30 mouse cellular contexts compared by ENCODE assay signal in genomic region chr5:101945731-101946130, GRCm38 (mm10).
A peak's percentile ranks its signal among the peaks of the same experiment; 100 is the strongest.
DNase-seq lines count a peak whose midpoint lies in the region; ATAC-seq lines count a peak whose summit lies in the region.
"Had no signal": no experiment of that assay in that cellular context is flagged by ENCODE, and none has a peak within 500 bp of the region (broad histone marks: within the 10 kb centered on the region; RNA-seq: fewer than 3 reads in every experiment).

No protein-coding gene starts in this region.

- no peak overlapping the region for H3K27ac ChIP-seq in heart, embryonic 16.5 days (ENCODE audit: low read length)
- H3K27ac ChIP-seq: embryonic facial prominence, embryonic 13.5 days; embryonic facial prominence, embryonic 15.5 days; forebrain, embryonic 10.5 days; forebrain, embryonic 12.5 days had no signal

- H3K4me3 ChIP-seq in heart, embryonic 16.5 days (ENCODE audit: low read length) = no peak overlapping the region
- H3K4me3 ChIP-seq: embryonic facial prominence, embryonic 13.5 days; embryonic facial prominence, embryonic 15.5 days; erythroblast, embryonic 14.5 days; forebrain, embryonic 10.5 days; forebrain, embryonic 12.5 days had no signal

- H3K9me3 ChIP-seq in heart, embryonic 16.5 days (replicated peaks; ENCODE audit: control insufficient read depth, low read length) = no peaks in the 10 kb centered on the region
- H3K9me3 ChIP-seq: embryonic facial prominence, embryonic 13.5 days; embryonic facial prominence, embryonic 15.5 days; forebrain, embryonic 10.5 days; forebrain, embryonic 12.5 days had no signal

- 69% methylated on average over 5 of the region's 5 CpGs for WGBS in heart, embryonic 16.5 days

- 0 out of 2 replicates have a peak, but pooled peaks have one; percentile 45 for ATAC-seq in heart, embryonic 16.5 days (replicated peaks; ENCODE audit: extremely low read depth, insufficient read depth, low FRiP score)
- ATAC-seq: activated CD4-positive, CD25-positive, alpha-beta regulatory T cell, adult 4 months; CD4-positive, CD25-positive, alpha-beta regulatory T cell, adult 4 months; forebrain, embryonic 14.5 days; Patski had no signal

- peak; percentile 63 for DNase-seq in gastrocnemius, adult 18-20 months (ENCODE audit: low spot score)
- DNase-seq in gastrocnemius, postnatal 10 days = no peak
- DNase-seq in gastrocnemius, adult 8-10 months (ENCODE audit: low spot score in 2 of 2) = peak; percentile 23 to 40
- DNase-seq in gastrocnemius, postnatal 4 days (ENCODE audit: low spot score in 2 of 2) = no peak
- no peak for DNase-seq in heart, postnatal 10 days
- DNase-seq in skeletal muscle tissue, adult 2 months (ENCODE audit: low read depth, low spot score) = peak; percentile 51
- DNase-seq in adrenal gland, adult (ENCODE audit: inconsistent age in 2 of 2, low spot score in 1 of 2) = no peak
- DNase-seq: adrenal gland, adult 2 months; adrenal gland, postnatal 10 days; adrenal gland, postnatal 25 days; B cell, adult 2 months; cerebellum, adult 11 months; cerebellum, adult 18-20 months; cerebellum, adult 8-10 months; cerebellum, adult 9-11 months; cerebellum, postnatal 14 days; cerebellum, postnatal 36 days; embryo, embryonic 11 days had no signal

- H3K27me3 ChIP-seq in heart, embryonic 16.5 days (ENCODE audit: control insufficient read depth, insufficient read depth, low read length) = no peaks in the 10 kb centered on the region
- H3K27me3 ChIP-seq: CH12.LX; embryonic facial prominence, embryonic 13.5 days; embryonic facial prominence, embryonic 15.5 days; forebrain, embryonic 12.5 days; Patski had no signal

- intact Hi-C loops in heart, postnatal 10 days (cut with DNase I) = no loop called here

- no peak overlapping the region for H3K4me2 ChIP-seq in heart, embryonic 16.5 days (ENCODE audit: low read depth, low read length)
- H3K4me2 ChIP-seq: embryonic facial prominence, embryonic 13.5 days; embryonic facial prominence, embryonic 15.5 days; forebrain, embryonic 12.5 days had no signal

- H3K36me3 ChIP-seq in heart, embryonic 16.5 days (ENCODE audit: control insufficient read depth, insufficient read depth) = peaks cover 57% of the 10 kb centered on the region
- H3K36me3 ChIP-seq: G1E had no signal

- H3K4me1 ChIP-seq in heart, embryonic 16.5 days (ENCODE audit: control insufficient read depth, insufficient read depth, low read length) = no peaks in the 10 kb centered on the region
- H3K4me1 ChIP-seq: embryonic facial prominence, embryonic 13.5 days; embryonic facial prominence, embryonic 15.5 days; forebrain, embryonic 10.5 days; forebrain, embryonic 12.5 days had no signal

- no peak overlapping the region for H3K9ac ChIP-seq in heart, embryonic 16.5 days (ENCODE audit: low read length)
- H3K9ac ChIP-seq: embryonic facial prominence, embryonic 13.5 days; embryonic facial prominence, embryonic 15.5 days; forebrain, embryonic 12.5 days had no signal

Comparison
In these comparisons a context has a peak if more than half of its experiments do, and no peak if none do; other contexts are left out.
1. DNase-seq: peak in gastrocnemius, adult 18-20 months (single experiment), gastrocnemius, adult 8-10 months (2 of 2) and skeletal muscle tissue, adult 2 months (single experiment); none in gastrocnemius, postnatal 10 days (single experiment), gastrocnemius, postnatal 4 days (0 of 2), heart, postnatal 10 days (0 of 2) and adrenal gland, adult (0 of 2).